Mouse (Mus musculus) MEL (cell line): Measurements from ENCODE around the gene Pdcd6ip. TPM values are rescaled to one million over a fixed set of nuclear protein-coding genes. Genes with fewer than 3 reads are reported as not detected.

Source experiments
- DNase-seq: peaks from one replicate; pipeline ENCODE4 v3.0.0; 2011; ENCODE audit warnings: low read depth, low spot score
- H3K27ac ChIP-seq: 2 replicates; pipeline ENCODE4 v1.5.1; 2012; ENCODE audit warnings: low read depth, mild to moderate bottlenecking, control low read depth, low read length, moderate library complexity; ENCODE audit not compliant: control insufficient read depth
- H3K27me3 ChIP-seq, 2 experiments: fragments of 150-350 bp in 1 of 2; sonication (generic) in 1 of 2; 2 replicates each; pipeline ENCODE4 v1.6.1; 2012; ENCODE audit warnings: low read length in 2 of 2, mild to moderate bottlenecking in 2 of 2, improper control_type of control experiment in 1 of 2, moderate library complexity in 1 of 2; ENCODE audit not compliant: insufficient read depth in 2 of 2, control insufficient read depth in 1 of 2
- H3K36me3 ChIP-seq, 2 experiments: 2 replicates each; pipeline ENCODE4 v1.6.1; 2012 to 2014; ENCODE audit warnings: low read length in 2 of 2, improper control_type of control experiment in 1 of 2, inconsistent platforms in 1 of 2, mild to moderate bottlenecking in 1 of 2; ENCODE audit not compliant: insufficient read depth in 2 of 2, control insufficient read depth in 1 of 2
- H3K4me1 ChIP-seq, 2 experiments: fragments of 150-350 bp in 1 of 2; sonication (generic) in 1 of 2; 2 replicates each; pipeline ENCODE4 v1.6.1; 2012; ENCODE audit warnings: low read length in 2 of 2, improper control_type of control experiment in 1 of 2, mild to moderate bottlenecking in 1 of 2; ENCODE audit not compliant: insufficient read depth in 2 of 2, control insufficient read depth in 1 of 2
- H3K4me3 ChIP-seq, 2 experiments: fragments of 150-350 bp in 1 of 2; sonication (generic) in 1 of 2; 2 replicates each; pipeline ENCODE4 v1.5.1; 2012; ENCODE audit warnings: low read depth in 2 of 2, low read length in 2 of 2, mild to moderate bottlenecking in 2 of 2, moderate library complexity in 2 of 2, control low read depth in 1 of 2, improper control_type of control experiment in 1 of 2; ENCODE audit not compliant: control insufficient read depth in 1 of 2, insufficient read depth in 1 of 2
- H3K79me2 ChIP-seq: 2 replicates; pipeline ENCODE4 v1.6.1; 2012; ENCODE audit warnings: mild to moderate bottlenecking, low read length, moderate library complexity; ENCODE audit not compliant: control insufficient read depth, poor library complexity, insufficient read depth
- H3K9ac ChIP-seq: 2 replicates; pipeline ENCODE4 v1.6.1; 2012; ENCODE audit warnings: low read depth, mild to moderate bottlenecking, control low read depth, low read length, moderate library complexity; ENCODE audit not compliant: control insufficient read depth, poor library complexity, severe bottlenecking
- H3K9me3 ChIP-seq: fragments of 150-350 bp; sonication (generic); replicated peaks from 2 replicates; pipeline ENCODE4 v1.6.1; 2012; ENCODE audit warnings: mild to moderate bottlenecking, low read length, improper control_type of control experiment, moderate library complexity; ENCODE audit not compliant: insufficient read depth
- BHLHE40 ChIP-seq: IDR thresholded peaks from 2 replicates; pipeline ENCODE4 v1.6.1; 2012; ENCODE audit warnings: low read depth, mild to moderate bottlenecking, inconsistent platforms, low read length, improper control_type of control experiment, borderline replicate concordance
- CHD1 ChIP-seq: IDR thresholded peaks from 2 replicates; pipeline ENCODE4 v1.6.1; 2012; ENCODE audit warnings: low read depth, mild to moderate bottlenecking, inconsistent platforms, low read length, improper control_type of control experiment
- CHD2 ChIP-seq: IDR thresholded peaks from 2 replicates; pipeline ENCODE4 v1.6.1; 2011; ENCODE audit warnings: low read length, improper control_type of control experiment
- CTCF ChIP-seq, 3 experiments: IDR thresholded peaks in 2 of 3; conservative IDR thresholded peaks in 1 of 3; 2 replicates each; pipeline ENCODE4 v1.5.1; 2011 to 2012; ENCODE audit warnings: low read length in 3 of 3, low read depth in 2 of 3, mild to moderate bottlenecking in 2 of 3, improper control_type of control experiment in 1 of 3, inconsistent platforms in 1 of 3, mixed read lengths in 1 of 3, moderate library complexity in 1 of 3; ENCODE audit not compliant: control insufficient read depth in 1 of 3, insufficient read depth in 1 of 3, poor library complexity in 1 of 3, severe bottlenecking in 1 of 3
- E2F4 ChIP-seq: IDR thresholded peaks from 2 replicates; pipeline ENCODE4 v1.6.1; 2011; ENCODE audit warnings: low read depth, low read length, improper control_type of control experiment, borderline replicate concordance
- ELF1 ChIP-seq: IDR thresholded peaks from 2 replicates; pipeline ENCODE4 v1.6.1; 2014; ENCODE audit warnings: low read depth, mild to moderate bottlenecking, inconsistent platforms, low read length, improper control_type of control experiment, moderate library complexity
- EP300 ChIP-seq, 2 experiments: IDR thresholded peaks; 2 replicates each; pipeline ENCODE4 v1.6.1; 2011; ENCODE audit warnings: improper control_type of control experiment in 2 of 2, low read length in 2 of 2, low read depth in 1 of 2, mild to moderate bottlenecking in 1 of 2
- ETS1 ChIP-seq: IDR thresholded peaks from 2 replicates; pipeline ENCODE4 v1.6.1; 2012; ENCODE audit warnings: low read depth, mild to moderate bottlenecking, inconsistent platforms, low read length, improper control_type of control experiment, moderate library complexity
- GABPA ChIP-seq: IDR thresholded peaks from 2 replicates; pipeline ENCODE4 v1.6.1; 2012; ENCODE audit warnings: low read depth, mild to moderate bottlenecking, inconsistent platforms, low read length, improper control_type of control experiment, moderate library complexity
- GATA1 ChIP-seq: IDR thresholded peaks from 2 replicates; pipeline ENCODE4 v1.6.1; 2011; ENCODE audit warnings: low read depth, low read length, improper control_type of control experiment
- HCFC1 ChIP-seq: IDR thresholded peaks from 2 replicates; pipeline ENCODE4 v1.6.1; 2012; ENCODE audit warnings: low read depth, mild to moderate bottlenecking, inconsistent platforms, low read length, improper control_type of control experiment, moderate library complexity
- JUND ChIP-seq: IDR thresholded peaks from 2 replicates; pipeline ENCODE4 v1.6.1; 2011; ENCODE audit warnings: low read depth, mild to moderate bottlenecking, improper control_type of control experiment, low read length
- KAT2A ChIP-seq: conservative IDR thresholded peaks from 2 replicates; pipeline ENCODE4 v1.6.1; 2012; ENCODE audit warnings: low read depth, low read length, improper control_type of control experiment, inconsistent platforms
- MAFK ChIP-seq: IDR thresholded peaks from 2 replicates; pipeline ENCODE4 v1.6.1; 2011; ENCODE audit warnings: low read depth, mild to moderate bottlenecking, low read length, improper control_type of control experiment, borderline replicate concordance
- MAZ ChIP-seq: IDR thresholded peaks from 2 replicates; pipeline ENCODE4 v1.6.1; 2012; ENCODE audit warnings: low read depth, mild to moderate bottlenecking, inconsistent platforms, low read length, improper control_type of control experiment
- MEF2A ChIP-seq: IDR thresholded peaks from 2 replicates; pipeline ENCODE4 v1.6.1; 2014; ENCODE audit warnings: low read depth, mild to moderate bottlenecking, inconsistent platforms, low read length, improper control_type of control experiment; ENCODE audit not compliant: poor library complexity, insufficient replicate concordance, severe bottlenecking; ENCODE audit errors: extremely low read depth
- MXI1 ChIP-seq: IDR thresholded peaks from 2 replicates; pipeline ENCODE4 v1.6.1; 2011; ENCODE audit warnings: mild to moderate bottlenecking, low read depth, low read length, improper control_type of control experiment
- MYB ChIP-seq: IDR thresholded peaks from 2 replicates; pipeline ENCODE4 v1.6.1; 2011; ENCODE audit warnings: mild to moderate bottlenecking, low read depth, low read length, improper control_type of control experiment
- NRF1 ChIP-seq: IDR thresholded peaks from 2 replicates; pipeline ENCODE4 v1.6.1; 2014; ENCODE audit warnings: low read depth, mild to moderate bottlenecking, inconsistent platforms, low read length, improper control_type of control experiment, moderate library complexity; ENCODE audit not compliant: poor library complexity, insufficient read depth, severe bottlenecking
- POLR2A ChIP-seq, 2 experiments: IDR thresholded peaks; 2 replicates each; pipeline ENCODE4 v1.6.1; 2011 to 2012; ENCODE audit warnings: low read length in 2 of 2, mild to moderate bottlenecking in 2 of 2, control low read depth in 1 of 2, improper control_type of control experiment in 1 of 2, low read depth in 1 of 2, moderate library complexity in 1 of 2; ENCODE audit not compliant: control insufficient read depth in 1 of 2, insufficient read depth in 1 of 2, poor library complexity in 1 of 2
- POLR2AphosphoS2 ChIP-seq: IDR thresholded peaks from 2 replicates; pipeline ENCODE4 v1.6.1; 2011; ENCODE audit warnings: low read length, improper control_type of control experiment
- POLR2AphosphoS5 ChIP-seq: IDR thresholded peaks from 2 replicates; pipeline ENCODE4 v1.6.1; 2012; ENCODE audit warnings: low read depth, borderline replicate concordance, mild to moderate bottlenecking, inconsistent platforms, low read length, moderate library complexity, mixed read lengths
- RAD21 ChIP-seq: IDR thresholded peaks from 2 replicates; pipeline ENCODE4 v1.6.1; 2011; ENCODE audit warnings: mild to moderate bottlenecking, low read depth, low read length, improper control_type of control experiment
- RCOR1 ChIP-seq: IDR thresholded peaks from 2 replicates; pipeline ENCODE4 v1.6.1; 2012; ENCODE audit warnings: low read depth, mild to moderate bottlenecking, inconsistent platforms, low read length, improper control_type of control experiment
- SIN3A ChIP-seq: IDR thresholded peaks from 2 replicates; pipeline ENCODE4 v1.6.1; 2012; ENCODE audit warnings: low read length, improper control_type of control experiment, inconsistent platforms
- TBP ChIP-seq: IDR thresholded peaks from 2 replicates; pipeline ENCODE4 v1.8.0; 2011; ENCODE audit warnings: low read depth, low read length, improper control_type of control experiment
- TCF12 ChIP-seq: IDR thresholded peaks from 2 replicates; pipeline ENCODE4 v1.6.1; 2014; ENCODE audit warnings: low read depth, mild to moderate bottlenecking, inconsistent platforms, low read length, improper control_type of control experiment, moderate library complexity
- UBTF ChIP-seq: IDR thresholded peaks from 2 replicates; pipeline ENCODE4 v1.6.1; 2012; ENCODE audit warnings: low read depth, mild to moderate bottlenecking, inconsistent platforms, low read length, improper control_type of control experiment, moderate library complexity, borderline replicate concordance; ENCODE audit not compliant: insufficient read depth
- USF1 ChIP-seq: IDR thresholded peaks from 2 replicates; pipeline ENCODE4 v1.6.1; 2014; ENCODE audit warnings: low read depth, mild to moderate bottlenecking, inconsistent platforms, low read length, improper control_type of control experiment, moderate library complexity
- USF2 ChIP-seq, 2 experiments: IDR thresholded peaks; 2 replicates each; pipeline ENCODE4 v1.6.1; 2011 to 2012; ENCODE audit warnings: improper control_type of control experiment in 2 of 2, low read length in 2 of 2, borderline replicate concordance in 1 of 2, inconsistent platforms in 1 of 2, low read depth in 1 of 2, mild to moderate bottlenecking in 1 of 2; ENCODE audit not compliant: insufficient read depth in 1 of 2
- ZC3H11A ChIP-seq: IDR thresholded peaks from 2 replicates; pipeline ENCODE4 v1.6.1; 2012; ENCODE audit warnings: low read depth, mild to moderate bottlenecking, inconsistent platforms, low read length, improper control_type of control experiment
- ZKSCAN1 ChIP-seq: IDR thresholded peaks from 2 replicates; pipeline ENCODE4 v1.6.1; 2012; ENCODE audit warnings: low read depth, mild to moderate bottlenecking, inconsistent platforms, low read length, improper control_type of control experiment, moderate library complexity
- ZMIZ1 ChIP-seq: IDR thresholded peaks from 2 replicates; pipeline ENCODE4 v1.6.1; 2012; ENCODE audit warnings: low read depth, mild to moderate bottlenecking, inconsistent platforms, low read length, improper control_type of control experiment, moderate library complexity
- ZNF384 ChIP-seq: IDR thresholded peaks from 2 replicates; pipeline ENCODE4 v1.6.1; 2012; ENCODE audit warnings: low read depth, mild to moderate bottlenecking, inconsistent platforms, low read length, improper control_type of control experiment
- polyA plus RNA-seq, 2 experiments: library from polyadenylated mRNA; stranded (reverse) in 1 of 2; unstranded in 1 of 2; fragments of >175 nt in 1 of 2; fragments of >200 nt in 1 of 2; gene quantifications; 2 replicates each; pipeline versions ENCODE4 v1.2.1 to v1.2.4; 2012; ENCODE audit warnings: low replicate concordance in 2 of 2, low read depth in 1 of 2; ENCODE audit not compliant: insufficient read length in 2 of 2, insufficient read depth in 1 of 2, missing spikeins in 1 of 2
- total RNA-seq: library from RNA; depleted of rRNA; stranded (reverse); fragments of 300-350 nt; gene quantifications from 2 replicates; pipeline ENCODE4 v1.2.3, GENCODE M21; 2012; rRNA removed

Pdcd6ip gene
- total RNA-seq (21.1 and 26.3 TPM in 2 replicates), polyA plus RNA-seq (10 to 100 TPM; 60.1 to 71.2 TPM)

DNA sequence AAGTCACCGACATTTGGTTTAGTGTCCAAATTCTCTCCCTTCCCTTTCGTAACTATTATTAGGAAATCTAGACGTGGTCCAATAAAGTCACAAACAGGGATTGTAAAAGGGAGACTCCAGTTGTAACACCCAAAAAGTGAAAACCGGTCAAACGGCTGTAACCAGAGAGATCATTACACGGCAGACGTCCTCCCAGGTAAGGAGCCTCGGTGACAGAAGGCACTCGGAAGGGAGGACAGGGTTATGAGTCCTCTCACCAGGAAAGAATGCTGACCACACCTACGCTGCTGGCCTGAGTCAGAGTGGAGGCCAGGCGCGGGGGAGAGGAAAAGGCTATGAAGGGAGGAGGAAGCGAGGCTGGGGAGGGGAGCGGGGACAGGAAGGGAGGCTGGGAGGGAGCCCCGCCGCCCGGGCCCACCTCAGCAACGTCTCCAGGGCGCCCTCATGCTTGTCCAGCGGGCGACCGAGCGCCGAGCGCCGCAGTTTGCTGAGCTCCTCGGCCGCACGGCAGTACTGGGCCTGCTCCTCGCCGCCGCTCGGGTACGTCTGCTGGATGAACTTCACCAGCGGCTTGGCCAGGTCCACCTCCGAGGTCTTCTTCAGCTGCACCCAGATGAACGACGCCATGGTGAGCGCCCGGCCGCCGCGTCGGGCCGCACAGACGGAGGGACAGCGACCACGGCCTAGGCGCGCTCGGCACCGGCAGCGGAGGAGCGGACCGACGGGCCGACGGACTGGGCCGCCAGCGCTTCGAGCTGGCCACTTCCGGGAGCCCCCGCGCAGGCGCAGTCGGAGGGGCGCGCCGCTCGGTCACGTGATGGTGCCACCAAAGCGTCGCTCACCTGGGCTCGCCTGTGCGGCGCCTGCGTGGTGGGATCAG is at the start of gene Pdcd6ip:
Pdcd6ip (minus strand) TSS at position 779 of the 880 bp plus-strand sequence.
- H3K9me3 ChIP-seq: no peaks in the 10 kb centered on the region
- H3K27ac ChIP-seq: peak within 1 kb of the TSS; percentile 54
- no peaks in the 10 kb centered on the region for H3K27me3 ChIP-seq
- peak within 1 kb of the TSS; percentile 78 to 94 for H3K4me3 ChIP-seq
- peak within 1 kb of the TSS; percentile 90 for H3K9ac ChIP-seq
- H3K4me1 ChIP-seq: peaks cover 14 to 23% of the 10 kb centered on the region in 2 experiments
- peaks cover 0 to 23% of the 10 kb centered on the region in 2 experiments; a peak in 3 of 4 replicates for H3K36me3 ChIP-seq
- DNase-seq: peak; percentile 91
- peaks cover 49% of the 10 kb centered on the region for H3K79me2 ChIP-seq
- TF ChIP-seq UBTF (no peak), MEF2A (no peak), GABPA (no peak), MAFK (no peak), TBP (no peak), POLR2AphosphoS2 (no peak), CHD2 (no peak), CTCF (IDR thresholded peaks at IDR 0.05 in 2 of 3, conservative IDR thresholded peaks at IDR 0.05 in 1 of 3; ENCODE audit: control insufficient read depth in 1 of 3, insufficient read depth in 1 of 3, low read depth in 2 of 3, low read length in 3 of 3, poor library complexity in 1 of 3, severe bottlenecking in 1 of 3) (no peak), ZC3H11A (no peak), ETS1 (0 out of 2 replicates have a peak, but pooled peaks have one; percentile 25), ZMIZ1 (peak; percentile 73), JUND (no peak), EP300 (IDR thresholded peaks at IDR 0.05; ENCODE audit: low read depth in 1 of 2, low read length in 2 of 2) (no peak), USF1 (peak; percentile 99), RAD21 (no peak), RCOR1 (no peak), NRF1 (peak; percentile 91), ELF1 (peak; percentile 96), MAZ (no peak), CHD1 (no peak), HCFC1 (peak; percentile 74), USF2 (IDR thresholded peaks at IDR 0.05; ENCODE audit: borderline replicate concordance in 1 of 2, insufficient read depth in 1 of 2, low read depth in 1 of 2, low read length in 2 of 2) (peak; percentile 71 to 94; a peak in 3 of 4 replicates), ZKSCAN1 (no peak), POLR2AphosphoS5 (no peak), GATA1 (no peak), MXI1 (peak; percentile 47; the same call in 1 of the 2 replicates), KAT2A (peak; percentile 24; the same call in 1 of the 2 replicates), MYB (no peak), BHLHE40 (peak; percentile 83), E2F4 (no peak), POLR2A (IDR thresholded peaks at IDR 0.05; ENCODE audit: control insufficient read depth in 1 of 2, insufficient read depth in 1 of 2, low read depth in 1 of 2, low read length in 2 of 2, poor library complexity in 1 of 2) (peak; percentile 80 to 93; a peak in 3 of 4 replicates), SIN3A (peak; percentile 72; the same call in 1 of the 2 replicates), ZNF384 (no peak), TCF12 (peak; percentile 48; the same call in 1 of the 2 replicates)
